Mouse (Mus musculus) c-Kit-positive CD71-negative TER-119-negative erythroid progenitor cells, embryonic 14.5 days (primary cell): ENCODE measurements around the gene Gpx4.
"Not testable (repeated sequence)": the region's sequence is repeated elsewhere in the genome, so short reads cannot be mapped to it uniquely, and the experiment has no call there.

ENCODE experiments used
- DNase-seq: peaks from one replicate; pipeline ENCODE4 v3.0.0-alpha.2; 2013; ENCODE audit warnings: low read depth

Gpx4 gene

DNA sequence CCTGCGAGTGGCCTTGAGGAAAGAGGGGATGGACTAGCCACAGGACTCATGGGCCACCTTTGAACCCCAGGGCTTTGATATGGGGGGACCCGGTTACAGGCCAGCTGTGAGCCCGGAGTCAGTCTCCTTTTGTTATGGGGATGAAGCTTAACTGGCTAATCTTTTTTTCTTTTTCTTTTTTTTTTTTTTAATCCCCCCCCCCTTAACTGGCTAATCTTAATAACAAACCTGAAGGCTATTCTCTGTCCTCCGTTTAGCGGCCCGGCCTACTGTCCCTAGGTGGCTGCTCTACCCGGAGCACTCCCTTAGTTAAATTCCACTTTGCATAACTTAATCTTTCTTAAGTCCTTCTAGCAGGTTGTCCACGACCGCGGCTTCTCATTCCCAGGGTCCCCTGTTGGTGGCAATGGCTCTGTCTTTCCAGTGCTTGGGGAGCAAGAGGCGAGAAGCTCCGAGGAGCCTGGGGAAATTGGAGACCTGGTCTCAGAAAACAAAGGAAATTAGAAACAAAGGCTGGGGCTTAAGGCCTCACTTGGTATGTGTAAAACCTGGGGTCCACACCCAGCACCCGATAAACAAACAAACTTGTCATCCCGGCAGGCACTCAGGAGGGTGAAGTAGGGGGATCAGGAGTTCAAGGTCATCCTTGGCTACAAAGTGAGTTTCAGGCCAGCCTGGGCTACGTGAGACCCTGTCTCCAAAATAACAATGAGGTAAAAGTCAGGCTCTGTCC, 4.1 kb downstream of the Gpx4 start:
- no peak for DNase-seq

DNA sequence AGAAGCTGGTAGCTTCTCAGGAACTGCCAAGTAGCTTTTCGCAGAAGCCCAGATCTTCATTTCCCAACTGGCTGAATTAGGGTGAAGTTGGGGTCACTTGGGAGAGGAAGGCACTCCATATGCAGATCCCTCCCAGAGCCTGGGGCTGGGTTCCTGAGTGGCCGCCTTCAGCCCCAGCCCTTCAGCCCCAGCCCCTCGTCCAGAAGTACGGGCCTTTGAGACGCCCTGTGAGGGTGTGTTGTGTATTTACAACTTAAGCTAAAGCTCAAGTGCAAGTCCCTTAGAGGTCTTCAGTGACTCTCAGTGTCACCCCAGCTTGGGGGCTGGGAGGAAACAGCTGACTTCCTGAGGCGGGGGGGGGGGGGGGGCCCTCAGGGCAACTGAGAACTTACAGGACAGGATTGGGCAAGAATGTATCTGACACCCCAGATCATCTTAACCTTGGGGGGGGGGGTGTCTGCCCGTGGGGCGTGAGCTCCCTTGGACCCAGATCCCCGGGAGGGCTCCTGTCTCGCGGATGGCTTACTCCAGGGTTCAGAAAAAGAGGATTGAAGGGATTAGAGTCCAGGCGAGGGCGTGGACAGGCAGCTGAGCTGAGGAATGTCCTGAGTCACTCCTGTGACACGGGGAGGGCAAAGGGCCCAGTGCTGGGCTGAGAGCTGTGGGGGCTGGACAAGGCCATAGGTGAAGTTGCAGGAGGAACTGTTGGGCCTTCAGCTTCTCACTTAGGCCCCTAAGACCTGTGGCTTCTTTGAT, 4.8 kb downstream of the Gpx4 start:
- no peak for DNase-seq

DNA sequence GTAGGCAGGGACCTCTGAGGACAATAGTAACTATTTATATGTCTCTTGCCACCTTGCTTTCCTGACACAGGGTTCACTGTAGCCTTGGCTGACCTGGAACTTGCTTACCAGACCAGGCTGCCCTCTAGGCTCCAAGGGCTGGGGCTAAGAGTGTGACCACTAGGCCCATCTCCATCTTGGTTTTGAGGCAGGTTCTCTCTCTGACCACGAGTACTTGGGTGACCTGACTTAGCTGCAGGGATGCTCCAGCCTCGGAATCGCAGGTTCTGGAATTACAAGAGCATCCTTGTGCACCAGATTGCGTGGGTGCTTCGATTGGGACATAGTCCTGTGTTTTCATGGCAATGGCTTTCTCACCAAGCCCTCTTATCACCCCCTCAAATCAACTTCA, 5.4 kb downstream of the Gpx4 start:
- DNase-seq = no peak

GRCm38 (mm10) chr10:80053259-80053780, 6.4 kb downstream of the Gpx4 start:
- DNase-seq = peak; percentile 100

- no peak for DNase-seq
Measured at GRCm38 (mm10) chr10:80053831-80054815, 7.2 kb downstream of the Gpx4 start.

GRCm38 (mm10) chr10:80054911-80055310, 7.9 kb downstream of the Gpx4 start:
- not testable (repeated sequence) for DNase-seq

DNA sequence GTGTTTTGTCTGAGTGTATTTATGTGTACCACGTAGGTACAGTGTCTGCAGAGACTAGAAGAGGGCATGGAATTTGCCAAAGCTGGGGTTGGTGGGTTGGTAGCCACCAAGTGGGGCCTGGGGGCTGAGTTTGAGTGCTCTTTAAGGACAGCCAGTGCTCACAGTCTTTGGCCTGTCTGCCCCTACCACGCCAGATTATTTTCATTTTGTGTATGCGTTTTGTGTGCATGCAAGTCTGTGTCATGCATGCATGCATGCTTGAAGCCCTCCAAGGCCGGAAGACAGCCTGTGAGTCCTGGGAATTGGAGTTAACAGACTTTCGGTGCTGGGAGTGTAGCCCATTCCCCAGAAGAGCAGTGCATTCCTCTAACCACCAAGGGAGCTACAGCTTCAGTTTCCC, 8.4 kb downstream of the Gpx4 start:
- no peak for DNase-seq

DNA sequence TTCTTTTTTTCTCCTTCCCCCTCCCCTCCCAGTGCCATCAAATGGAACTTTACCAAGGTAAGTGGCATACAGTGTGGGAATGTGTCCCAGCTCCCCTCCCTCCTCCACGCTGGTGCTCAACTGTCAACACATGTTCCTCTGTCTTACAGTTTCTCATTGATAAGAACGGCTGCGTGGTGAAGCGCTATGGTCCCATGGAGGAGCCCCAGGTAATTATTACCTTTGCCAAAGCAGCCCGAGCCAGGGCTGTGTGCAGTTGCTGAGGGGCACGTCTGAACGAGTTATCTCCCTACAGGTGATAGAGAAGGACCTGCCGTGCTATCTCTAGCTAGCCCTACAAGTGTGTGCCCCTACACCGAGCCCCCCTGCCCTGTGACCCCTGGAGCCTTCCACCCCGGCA, 8.9 kb downstream of the Gpx4 start:
- DNase-seq = no peak

DNA sequence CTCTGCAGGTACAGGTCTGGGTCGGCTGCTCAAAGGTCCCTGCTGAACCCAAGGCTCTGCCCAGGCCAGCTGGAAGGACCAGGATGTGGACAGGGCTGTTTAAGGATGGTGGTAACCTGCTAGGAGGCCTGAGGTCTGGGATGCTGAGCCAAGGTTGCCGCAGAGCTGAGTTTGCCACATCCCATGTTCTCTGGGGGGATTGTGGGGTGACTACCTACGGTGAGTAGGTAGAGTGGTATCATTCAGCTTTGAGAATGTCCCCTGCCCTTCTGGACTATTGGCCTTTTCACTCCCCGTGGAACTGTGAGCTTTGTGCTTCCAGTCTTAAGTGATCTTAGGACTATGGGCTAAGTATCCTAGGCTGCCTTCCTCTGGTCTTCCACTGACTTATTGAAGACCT, 9.5 kb downstream of the Gpx4 start:
- no peak for DNase-seq

DNA sequence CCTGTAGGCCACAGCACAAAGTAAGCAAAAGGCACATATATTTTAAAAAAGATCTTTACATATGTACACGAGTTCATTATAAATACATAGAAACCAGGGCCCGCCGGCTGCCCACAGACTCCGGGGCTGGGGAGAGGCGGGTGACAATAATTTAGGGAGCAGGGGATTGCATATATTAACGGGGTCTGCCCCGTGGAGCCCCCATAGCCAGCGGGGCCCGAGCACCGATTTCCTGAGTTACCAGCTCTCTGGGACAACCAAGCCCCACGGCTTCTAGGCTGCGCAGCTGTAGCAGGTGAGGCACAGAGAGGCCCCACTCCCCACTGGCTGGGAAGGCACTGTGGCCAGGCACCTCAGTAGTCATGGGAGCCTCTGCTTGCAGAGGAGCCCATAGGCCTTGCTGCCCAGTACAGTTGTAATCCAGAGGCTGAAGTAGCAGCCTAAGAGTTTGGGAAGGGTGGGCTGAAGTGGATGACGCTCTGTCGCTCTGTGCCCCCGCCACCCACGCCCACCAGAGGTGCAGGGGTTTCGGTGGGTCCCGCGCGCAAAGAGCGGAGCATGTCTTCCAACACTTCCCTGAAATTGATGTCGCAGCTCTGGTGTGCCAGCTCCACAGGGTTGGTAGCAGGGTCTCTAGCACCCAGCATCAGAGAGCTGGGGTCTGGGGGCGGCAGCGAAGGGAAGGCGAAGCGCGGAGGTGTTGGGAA, 10.2 kb downstream of the Gpx4 start:
- DNase-seq = no peak

- DNase-seq = no peak
Measured at GRCm38 (mm10) chr10:80057683-80058326, 10.8 kb downstream of the Gpx4 start.

- no peak for DNase-seq
Measured at GRCm38 (mm10) chr10:80063104-80063503, 16.1 kb downstream of the Gpx4 start.

GRCm38 (mm10) chr10:80063877-80064650, 17.1 kb downstream of the Gpx4 start:
- DNase-seq = no peak

DNA sequence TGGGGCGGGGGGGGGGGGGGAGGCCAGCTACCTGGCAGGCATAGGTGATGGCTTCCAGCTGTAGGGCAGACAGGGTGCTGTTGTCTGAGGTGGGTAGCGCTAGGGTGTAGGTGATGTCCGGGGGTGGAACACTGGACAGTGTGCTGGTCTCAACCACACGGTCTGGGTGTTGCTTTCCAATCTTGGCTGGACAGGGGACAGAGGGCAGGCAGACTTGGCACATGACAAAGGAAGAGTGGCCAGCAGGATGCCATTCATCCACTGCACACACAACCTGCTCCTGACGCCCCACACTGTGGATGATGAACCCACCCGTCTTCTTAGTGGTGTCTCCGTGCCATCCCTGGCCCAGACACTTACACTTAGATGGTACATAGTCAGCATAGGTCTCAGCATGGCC, 22.3 kb downstream of the Gpx4 start:
- DNase-seq = no peak

GRCm38 (mm10) chr10:80069948-80070450, 23.0 kb downstream of the Gpx4 start:
- DNase-seq = no peak

DNA sequence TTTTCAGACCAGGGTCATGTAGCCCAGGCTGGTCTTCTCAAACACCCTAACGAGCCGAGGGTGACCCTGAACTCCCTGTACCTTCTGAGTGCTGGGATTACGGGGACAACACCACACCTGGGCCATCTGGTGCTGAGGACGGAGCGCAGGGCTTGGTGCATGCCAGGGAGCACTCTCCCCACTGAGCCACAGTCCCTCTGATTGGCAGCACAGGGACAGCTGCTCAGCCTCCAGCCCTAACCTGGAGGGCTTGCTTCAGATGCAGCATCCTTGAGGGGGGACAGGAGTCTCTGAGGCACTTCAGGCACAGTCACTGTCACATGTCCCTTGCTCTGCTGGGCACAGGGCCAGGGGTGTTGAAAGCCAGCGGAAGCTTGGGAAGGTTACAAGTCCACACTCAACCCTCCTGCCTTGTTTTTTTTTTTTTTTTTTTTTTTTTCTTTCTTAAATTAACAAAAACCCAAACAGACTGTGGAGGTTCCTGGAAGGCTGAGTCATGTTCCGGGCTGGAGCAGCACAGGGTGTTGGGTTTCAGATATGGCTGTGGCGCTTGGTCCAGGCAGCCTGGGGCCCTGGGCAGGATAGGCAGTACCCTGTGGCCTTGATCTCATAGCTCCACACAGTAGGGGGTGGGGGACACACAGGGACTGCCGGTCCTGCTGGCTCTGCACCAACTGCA, 24.0 kb downstream of the Gpx4 start:
- no peak for DNase-seq

DNA sequence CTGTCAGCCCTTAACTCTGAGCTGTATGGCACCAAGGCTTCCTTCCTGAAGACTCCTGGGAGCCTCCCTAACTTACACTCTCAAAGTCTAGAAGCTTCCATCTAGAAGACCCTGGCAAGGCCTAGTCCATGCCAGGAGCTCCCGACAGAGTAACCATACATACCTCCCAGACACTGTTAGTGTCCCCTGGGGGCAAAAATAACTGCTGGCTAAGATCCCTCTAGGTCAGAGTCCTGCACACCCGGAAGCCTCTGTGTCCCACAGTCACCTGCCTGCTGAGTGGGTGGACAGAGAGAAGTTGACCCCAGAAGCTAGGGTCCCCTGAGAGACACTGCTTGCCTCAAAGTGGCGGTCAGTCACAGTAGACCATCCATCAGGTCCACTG, 24.5 kb downstream of the Gpx4 start:
- DNase-seq = no peak

GRCm38 (mm10) chr10:80072623-80073489, 25.9 kb downstream of the Gpx4 start:
- no peak for DNase-seq
